Mouse (Mus musculus) right cerebral cortex, postnatal 36 days (tissue): Measurements from ENCODE around the gene Fbxl16.
"Not testable (repeated sequence)": the region's sequence is repeated elsewhere in the genome, so short reads cannot be mapped to it uniquely, and the experiment has no call there.

Source experiments
- DNase-seq, 2 experiments: peaks; one replicate each; pipeline ENCODE4 v3.0.0; 2022; ENCODE audit warnings: low spot score in 2 of 2, mixed read lengths in 1 of 2

Fbxl16 gene

GRCm38 (mm10) chr17:25795609-25796092, 13.2 kb upstream of the Fbxl16 start, which contains the start of gene AC134908.4:
AC134908.4 (minus strand) TSS chr17:25795659.
- peak; percentile 66 to 73 for DNase-seq

GRCm38 (mm10) chr17:25796211-25796771, 12.6 kb upstream of the Fbxl16 start:
- DNase-seq, result no peak

GRCm38 (mm10) chr17:25796951-25797369, 11.9 kb upstream of the Fbxl16 start, which contains the start of gene Metrn:
Metrn (minus strand) TSS chr17:25797136.
- DNase-seq, result peak in 1 of 2 experiments; percentile 63

GRCm38 (mm10) chr17:25801029-25801428, 7.9 kb upstream of the Fbxl16 start:
- DNase-seq, result peak in 1 of 2 experiments; percentile 61

GRCm38 (mm10) chr17:25802825-25803517, 5.9 kb upstream of the Fbxl16 start:
- peak; percentile 87 to 88 for DNase-seq

- DNase-seq, result no peak
Observed at GRCm38 (mm10) chr17:25806507-25806906, 2.4 kb upstream of the Fbxl16 start.

GRCm38 (mm10) chr17:25807452-25807851, 1.4 kb upstream of the Fbxl16 start:
- not testable (repeated sequence) for DNase-seq

- no peak for DNase-seq
Observed at GRCm38 (mm10) chr17:25808028-25808427, 857 bp upstream of the Fbxl16 start.

GRCm38 (mm10) chr17:25809606-25810340, 888 bp downstream of the Fbxl16 start:
- DNase-seq, result no peak

- no peak for DNase-seq
Observed at GRCm38 (mm10) chr17:25810890-25811289, 2.0 kb downstream of the Fbxl16 start.

- peak; percentile 88 to 92 for DNase-seq
Observed at GRCm38 (mm10) chr17:25813471-25813870, 4.6 kb downstream of the Fbxl16 start.

GRCm38 (mm10) chr17:25817662-25818061, 8.8 kb downstream of the Fbxl16 start:
- no peak for DNase-seq

- DNase-seq, result no peak
Observed at GRCm38 (mm10) chr17:25818851-25819780, 10.2 kb downstream of the Fbxl16 start.

GRCm38 (mm10) chr17:25823452-25823851, 14.6 kb downstream of the Fbxl16 start, which contains the start of gene Wdr24:
Wdr24 (plus strand) TSS chr17:25823627.
- peak in 1 of 2 experiments; percentile 71 for DNase-seq

GRCm38 (mm10) chr17:25824362-25825142, 15.7 kb downstream of the Fbxl16 start:
- no peak for DNase-seq

- DNase-seq, result no peak
Observed at GRCm38 (mm10) chr17:25825311-25825710, 16.4 kb downstream of the Fbxl16 start.

GRCm38 (mm10) chr17:25825984-25826570, 17.2 kb downstream of the Fbxl16 start:
- DNase-seq, result no peak

- DNase-seq, result no peak
Observed at GRCm38 (mm10) chr17:25827011-25827410, 18.1 kb downstream of the Fbxl16 start.

- no peak for DNase-seq
Observed at GRCm38 (mm10) chr17:25827546-25828222, 18.8 kb downstream of the Fbxl16 start.
